Mouse (Mus musculus) embryonic facial prominence, embryonic 14.5 days (tissue): ENCODE data around the gene Rec8. TPM values are rescaled to one million over a fixed set of nuclear protein-coding genes. Genes with fewer than 3 reads are reported as not detected.

Experiments
- ATAC-seq: fragments of 200-750 bp; cut with Nextera tagmentation; 2 replicates; pipeline ENCODE4 v1.8.0; 2017; ENCODE audit warnings: low read depth, moderate number of reproducible peaks, moderate TSS enrichment
- DNase-seq: peaks from one replicate; pipeline ENCODE4 v3.0.0-alpha.2; 2015; ENCODE audit warnings: low spot score
- H3K27ac ChIP-seq: fragments of 300-500 bp; sonication (generic); replicated peaks from 2 replicates; pipeline ENCODE4 v1.5.1; 2014; ENCODE audit warnings: low read depth, mild to moderate bottlenecking, low read length, moderate library complexity
- H3K27me3 ChIP-seq: fragments of 300-500 bp; sonication (generic); replicated peaks from 2 replicates; pipeline ENCODE4 v1.6.1; 2014; ENCODE audit warnings: low read length; ENCODE audit not compliant: control insufficient read depth, insufficient read depth
- H3K36me3 ChIP-seq: fragments of 300-500 bp; sonication (generic); 2 replicates; pipeline ENCODE4 v1.6.1; 2014; ENCODE audit warnings: low read length, mixed read lengths; ENCODE audit not compliant: control insufficient read depth, insufficient read depth
- H3K4me1 ChIP-seq: fragments of 300-500 bp; sonication (generic); 2 replicates; pipeline ENCODE4 v1.6.1; 2014; ENCODE audit warnings: antibody characterized with exemption, low read length; ENCODE audit not compliant: control insufficient read depth, insufficient read depth
- H3K4me2 ChIP-seq: fragments of 300-500 bp; sonication (generic); 2 replicates; pipeline ENCODE4 v1.6.1; 2014; ENCODE audit warnings: low read depth, mild to moderate bottlenecking, low read length, moderate library complexity, mixed read lengths
- H3K4me3 ChIP-seq: fragments of 300-500 bp; sonication (generic); 2 replicates; pipeline ENCODE4 v1.5.1; 2014; ENCODE audit warnings: low read depth, mild to moderate bottlenecking, low read length
- H3K9ac ChIP-seq: fragments of 300-500 bp; sonication (generic); 2 replicates; pipeline ENCODE4 v1.6.1; 2014; ENCODE audit warnings: low read depth, mild to moderate bottlenecking, low read length, moderate library complexity, mixed read lengths
- H3K9me3 ChIP-seq: fragments of 300-500 bp; sonication (generic); 2 replicates; pipeline ENCODE4 v1.6.1; 2016; ENCODE audit warnings: low read length; ENCODE audit not compliant: control insufficient read depth
- WGBS: fragments of 180-500 bp; shearing (Covaris S2); extraction: QIAGEN DNeasy Blood & Tissue Kit; methylation state at CpG from one replicate; pipeline ENCODE4 v1.1.7; 2014; 5-methylcytosine and 5-hydroxymethylcytosine counted together
- polyA plus RNA-seq: library from polyadenylated mRNA; unstranded; fragments of >200 nt; fragmentation: Nextera tagmentation; extraction: Ambion mirVana; gene quantifications from 2 replicates; pipeline ENCODE4 v1.2.1, GENCODE M21; 2014

The Rec8 gene
- polyA plus RNA-seq, 1 experiment from 2014 or later, result 2.3 TPM

- Histone ChIP-seq H3K36me3 (peaks cover 3% of the 10 kb centered on the region; the same call in 1 of the 2 replicates), H3K9me3 (no peaks in the 10 kb centered on the region), H3K27me3 (no peaks in the 10 kb centered on the region), H3K4me3 (no peak overlapping the region; the same call in 1 of the 2 replicates), H3K9ac (peak overlapping the region; percentile 34), H3K4me1 (peaks cover 4% of the 10 kb centered on the region; the same call in 1 of the 2 replicates), H3K4me2 (peak overlapping the region; percentile 32), H3K27ac (no peak overlapping the region)
- WGBS, result 38% methylated on average over 22 of the region's 22 CpGs
- DNase-seq (no peak), ATAC-seq (no peak)
Observed at GRCm38 (mm10) chr14:55618486-55619195, 804 bp downstream of the Rec8 start.

GRCm38 (mm10) chr14:55628077-55628827, 10.4 kb downstream of the Rec8 start:
- Histone ChIP-seq H3K4me2 (no peak overlapping the region), H3K4me1 (no peaks in the 10 kb centered on the region), H3K9me3 (no peaks in the 10 kb centered on the region), H3K27ac (no peak overlapping the region), H3K36me3 (peaks cover 99% of the 10 kb centered on the region), H3K27me3 (no peaks in the 10 kb centered on the region), H3K4me3 (no peak overlapping the region), H3K9ac (no peak overlapping the region)
- WGBS, result 96% methylated on average over 25 of the region's 27 CpGs
- DNase-seq (no peak), ATAC-seq (no peak; the same call in 1 of the 2 replicates)

- no peaks in the 10 kb centered on the region for H3K9me3 ChIP-seq
- no peak overlapping the region for H3K27ac ChIP-seq
- H3K4me3 ChIP-seq, result no peak overlapping the region
- H3K4me2 ChIP-seq, result no peak overlapping the region
- H3K4me1 ChIP-seq, result no peaks in the 10 kb centered on the region; the same call in 1 of the 2 replicates
- no peak for ATAC-seq
- no peaks in the 10 kb centered on the region for H3K27me3 ChIP-seq
- no peak overlapping the region for H3K9ac ChIP-seq
- WGBS, result 44% methylated on average over 5 of the region's 5 CpGs
- no peak for DNase-seq
- peaks cover 96% of the 10 kb centered on the region for H3K36me3 ChIP-seq
Observed at GRCm38 (mm10) chr14:55629312-55629711, 11.5 kb downstream of the Rec8 start.

GRCm38 (mm10) chr14:55634874-55635522, 17.2 kb downstream of the Rec8 start:
- Histone ChIP-seq H3K4me1 (peaks cover 5% of the 10 kb centered on the region), H3K36me3 (peaks cover 78% of the 10 kb centered on the region), H3K9me3 (no peaks in the 10 kb centered on the region), H3K9ac (peak overlapping the region; percentile 81), H3K27me3 (no peaks in the 10 kb centered on the region), H3K27ac (peak overlapping the region; percentile 88), H3K4me2 (peak overlapping the region; percentile 70), H3K4me3 (peak overlapping the region; percentile 78)
- ATAC-seq, result peak; percentile 45
- peak; percentile 36 for DNase-seq
- 5% methylated on average over 22 of the region's 23 CpGs for WGBS

GRCm38 (mm10) chr14:55635523-55636007, 17.7 kb downstream of the Rec8 start, which contains the start of gene Ipo4:
Gene Ipo4 (minus strand): TSS chr14:55635957.
- Histone ChIP-seq H3K9me3 (no peaks in the 10 kb centered on the region), H3K36me3 (peaks cover 78% of the 10 kb centered on the region), H3K4me1 (peaks cover 5% of the 10 kb centered on the region), H3K4me2 (peak within 1 kb of the TSS; percentile 70), H3K27me3 (no peaks in the 10 kb centered on the region), H3K9ac (peak within 1 kb of the TSS; percentile 81), H3K27ac (peak within 1 kb of the TSS; percentile 88), H3K4me3 (peak within 1 kb of the TSS; percentile 78)
- peak; percentile 93 for ATAC-seq
- WGBS, result 2% methylated on average over 18 of the region's 33 CpGs
- peak; percentile 96 for DNase-seq

GRCm38 (mm10) chr14:55637795-55638194, 20.0 kb downstream of the Rec8 start, which contains the start of gene Gm49378:
Gene Gm49378 (minus strand): TSS chr14:55637895.
- peaks cover 69% of the 10 kb centered on the region for H3K36me3 ChIP-seq
- H3K4me2 ChIP-seq, result no peak within 1 kb of the TSS
- no peaks in the 10 kb centered on the region for H3K9me3 ChIP-seq
- no peak within 1 kb of the TSS for H3K27ac ChIP-seq
- no peak within 1 kb of the TSS for H3K4me3 ChIP-seq
- no peak for DNase-seq
- no peak within 1 kb of the TSS for H3K9ac ChIP-seq
- H3K27me3 ChIP-seq, result no peaks in the 10 kb centered on the region
- ATAC-seq, result no peak
- 96% methylated on average over 9 of the region's 9 CpGs for WGBS
- H3K4me1 ChIP-seq, result peaks cover 11% of the 10 kb centered on the region

GRCm38 (mm10) chr14:55640816-55641215, 23.0 kb downstream of the Rec8 start:
- WGBS, result 95% methylated on average over 14 of the region's 14 CpGs

GRCm38 (mm10) chr14:55641291-55641690, 23.5 kb downstream of the Rec8 start:
- no peak overlapping the region for H3K27ac ChIP-seq
- 93% methylated on average over 13 of the region's 13 CpGs for WGBS
- H3K9me3 ChIP-seq, result no peaks in the 10 kb centered on the region
- ATAC-seq, result no peak
- H3K36me3 ChIP-seq, result peaks cover 61% of the 10 kb centered on the region
- no peak overlapping the region for H3K4me2 ChIP-seq
- H3K4me3 ChIP-seq, result no peak overlapping the region
- peaks cover 19% of the 10 kb centered on the region for H3K4me1 ChIP-seq
- H3K9ac ChIP-seq, result no peak overlapping the region
- DNase-seq, result no peak
- no peaks in the 10 kb centered on the region for H3K27me3 ChIP-seq

More at GRCm38 (mm10) chr14:55640816-55641215, 23.0 kb downstream of the Rec8 start:
- DNase-seq (no peak), ATAC-seq (no peak)
- H3K4me2 ChIP-seq, result no peak overlapping the region
- no peak overlapping the region for H3K9ac ChIP-seq
- no peak overlapping the region for H3K4me3 ChIP-seq
- H3K36me3 ChIP-seq, result peaks cover 60% of the 10 kb centered on the region
- no peak overlapping the region for H3K27ac ChIP-seq
- no peaks in the 10 kb centered on the region for H3K9me3 ChIP-seq
- peaks cover 19% of the 10 kb centered on the region for H3K4me1 ChIP-seq
- H3K27me3 ChIP-seq, result no peaks in the 10 kb centered on the region
